Mouse (Mus musculus): ENCODE data around the gene Ccl8. TPM values are rescaled to one million over a fixed set of nuclear protein-coding genes. Genes with fewer than 3 reads are reported as not detected.

The Ccl8 gene
- polyA plus RNA-seq, 1 experiment from 2014 or later, result 0.39 TPM

GRCm38 (mm10) chr11:82139492-82140094 is 24.6 kb downstream of the Ccl8 start:
- DNase-seq (no peak), ATAC-seq (no peak)
- WGBS (ENCODE audit: insufficient replicate concordance), result 57% methylated on average over 7 of the region's 7 CpGs

GRCm38 (mm10) chr11:82159126-82159525 is 44.1 kb downstream of the Ccl8 start:
- DNase-seq, result no peak
- 78% methylated on average over 2 of the region's 2 CpGs for WGBS (ENCODE audit: insufficient replicate concordance)
- TF ChIP-seq CTCF (IDR thresholded peaks at IDR 0.05; ENCODE audit: low read depth), result no peak
- no peak for TF ChIP-seq EP300 (IDR thresholded peaks at IDR 0.05; ENCODE audit: low read depth)
- Histone ChIP-seq H3K4me3 (ENCODE audit: low read depth, low read length) (no peak overlapping the region), H3K4me1 (ENCODE audit: insufficient read depth) (no peaks in the 10 kb centered on the region), H3K27ac (ENCODE audit: low read depth) (no peak overlapping the region), H3K36me3 (replicated peaks; ENCODE audit: insufficient read depth, low read length) (no peaks in the 10 kb centered on the region), H3K4me2 (ENCODE audit: low read depth, low read length) (no peak overlapping the region), H3K9ac (replicated peaks) (no peak overlapping the region), H3K9me3 (ENCODE audit: low read length) (no peaks in the 10 kb centered on the region), H3K27me3 (ENCODE audit: insufficient read depth, low read length) (no peaks in the 10 kb centered on the region)
- no peak for ATAC-seq

More at GRCm38 (mm10) chr11:82139492-82140094, 24.6 kb downstream of the Ccl8 start:
- Histone ChIP-seq H3K4me3 (ENCODE audit: low read depth, low read length) (no peak overlapping the region), H3K4me2 (ENCODE audit: low read depth, low read length) (no peak overlapping the region), H3K4me1 (ENCODE audit: insufficient read depth) (no peaks in the 10 kb centered on the region), H3K36me3 (replicated peaks; ENCODE audit: insufficient read depth, low read length) (no peaks in the 10 kb centered on the region), H3K9me3 (ENCODE audit: low read length) (no peaks in the 10 kb centered on the region), H3K27ac (ENCODE audit: low read depth) (no peak overlapping the region), H3K27me3 (ENCODE audit: insufficient read depth, low read length) (no peaks in the 10 kb centered on the region), H3K9ac (replicated peaks) (no peak overlapping the region)
- TF ChIP-seq CTCF (IDR thresholded peaks at IDR 0.05; ENCODE audit: low read depth), result no peak
- no peak for TF ChIP-seq EP300 (IDR thresholded peaks at IDR 0.05; ENCODE audit: low read depth)

- Histone ChIP-seq H3K9me3 (ENCODE audit: low read length) (no peaks in the 10 kb centered on the region), H3K27me3 (ENCODE audit: insufficient read depth, low read length) (no peaks in the 10 kb centered on the region), H3K4me1 (ENCODE audit: insufficient read depth) (no peaks in the 10 kb centered on the region), H3K36me3 (replicated peaks; ENCODE audit: insufficient read depth, low read length) (no peaks in the 10 kb centered on the region), H3K4me3 (ENCODE audit: low read depth, low read length) (no peak overlapping the region), H3K9ac (replicated peaks) (no peak overlapping the region), H3K4me2 (ENCODE audit: low read depth, low read length) (no peak overlapping the region), H3K27ac (ENCODE audit: low read depth) (no peak overlapping the region)
- DNase-seq (no peak), ATAC-seq (no peak)
- no peak for TF ChIP-seq CTCF (IDR thresholded peaks at IDR 0.05; ENCODE audit: low read depth)
- no peak for TF ChIP-seq EP300 (IDR thresholded peaks at IDR 0.05; ENCODE audit: low read depth)
- WGBS (ENCODE audit: insufficient replicate concordance), result 67% methylated on average over 8 of the region's 8 CpGs
These were observed 48.3 kb downstream of the Ccl8 start for GRCm38 (mm10) chr11:82163285-82163684.

Other genes with a start within 250 kb of the Ccl8 start
- gene Asic2, start 146.7 kb upstream of the Ccl8 start, polyA plus RNA-seq (2015; fragmentation: Nextera tagmentation; extraction: Ambion mirVana), result not detected in 2 replicates
- 1.8 and 2.5 TPM in 2 replicates for gene Ccl2, start 79.6 kb upstream of the Ccl8 start, polyA plus RNA-seq (2015; fragmentation: Nextera tagmentation; extraction: Ambion mirVana)
- gene Gm17268, start 76.6 kb upstream of the Ccl8 start, polyA plus RNA-seq (2015; fragmentation: Nextera tagmentation; extraction: Ambion mirVana), result not detected in 2 replicates
- gene Ccl7, start 69.5 kb upstream of the Ccl8 start, polyA plus RNA-seq (2015; fragmentation: Nextera tagmentation; extraction: Ambion mirVana), result 0.51 and 1.1 TPM in 2 replicates
- 0.09 TPM in 1 of 2 replicates, not detected in the other for gene Ccl11, start 57.4 kb upstream of the Ccl8 start, polyA plus RNA-seq (2015; fragmentation: Nextera tagmentation; extraction: Ambion mirVana)
- gene Ccl12, start 13.3 kb upstream of the Ccl8 start, polyA plus RNA-seq (2015; fragmentation: Nextera tagmentation; extraction: Ambion mirVana), result 0.88 and 1.4 TPM in 2 replicates
- gene Ccl1, start 190.5 kb downstream of the Ccl8 start, polyA plus RNA-seq (2015; fragmentation: Nextera tagmentation; extraction: Ambion mirVana), result not detected in 2 replicates